Mouse (Mus musculus) hindbrain, embryonic 10.5 days (tissue): ENCODE measurements around the gene Mt3. TPM values are rescaled to one million over a fixed set of nuclear protein-coding genes. Genes with fewer than 3 reads are reported as not detected.

ENCODE experiments used
- DNase-seq: peaks from one replicate; pipeline ENCODE4 v3.0.0-alpha.2; 2017; ENCODE audit warnings: low spot score
- H3K27ac ChIP-seq: fragments of 300-500 bp; sonication (generic); 2 replicates; pipeline ENCODE4 v1.5.1; 2016; ENCODE audit warnings: mild to moderate bottlenecking, moderate library complexity
- H3K27me3 ChIP-seq: fragments of 300-500 bp; sonication (generic); 2 replicates; pipeline ENCODE4 v1.6.1; 2016; ENCODE audit warnings: mild to moderate bottlenecking; ENCODE audit not compliant: poor library complexity, insufficient read depth, severe bottlenecking
- H3K36me3 ChIP-seq: fragments of 300-500 bp; sonication (generic); 2 replicates; pipeline ENCODE4 v1.6.1; 2016; ENCODE audit warnings: mild to moderate bottlenecking, moderate library complexity
- H3K4me1 ChIP-seq: fragments of 300-500 bp; sonication (generic); replicated peaks from 2 replicates; pipeline ENCODE4 v1.6.1; 2016; ENCODE audit warnings: mild to moderate bottlenecking
- H3K4me3 ChIP-seq: fragments of 300-500 bp; sonication (generic); 2 replicates; pipeline ENCODE4 v1.5.1; 2016; ENCODE audit warnings: mild to moderate bottlenecking, moderate library complexity
- H3K9me3 ChIP-seq: fragments of 300-500 bp; sonication (generic); 2 replicates; pipeline ENCODE4 v1.6.1; 2016; ENCODE audit warnings: mild to moderate bottlenecking, moderate library complexity
- WGBS: fragments of 180-500 bp; shearing (Covaris S2); methylation state at CpG from one replicate; pipeline ENCODE4 v1.1.7; 2016; 5-methylcytosine and 5-hydroxymethylcytosine counted together
- polyA plus RNA-seq: library from polyadenylated mRNA; unstranded; fragments of >200 nt; fragmentation: Nextera tagmentation; extraction: Ambion mirVana; gene quantifications from 2 replicates; pipeline ENCODE4 v1.2.1, GENCODE M21; 2016

Gene Mt3
- polyA plus RNA-seq, 1 experiment from 2014 or later: 13.2 TPM

- no peaks in the 10 kb centered on the region for H3K36me3 ChIP-seq
- WGBS: 73% methylated on average over 1 of the region's 1 CpGs
- peaks cover 36% of the 10 kb centered on the region for H3K4me1 ChIP-seq
- peaks cover 100% of the 10 kb centered on the region for H3K27me3 ChIP-seq
- no peaks in the 10 kb centered on the region for H3K9me3 ChIP-seq
- no peak for DNase-seq
- peak overlapping the region; percentile 58; the same call in 1 of the 2 replicates for H3K4me3 ChIP-seq
- H3K27ac ChIP-seq: no peak overlapping the region
Observed at GRCm38 (mm10) chr8:94180561-94180908, 28.1 kb downstream of the Mt3 start.

- peaks cover 49% of the 10 kb centered on the region for H3K4me1 ChIP-seq
- no peaks in the 10 kb centered on the region for H3K36me3 ChIP-seq
- H3K9me3 ChIP-seq: no peaks in the 10 kb centered on the region
- DNase-seq: no peak
- H3K27ac ChIP-seq: no peak overlapping the region
- peaks cover 100% of the 10 kb centered on the region for H3K27me3 ChIP-seq
- WGBS: 67% methylated on average over 13 of the region's 13 CpGs
- H3K4me3 ChIP-seq: peak overlapping the region; percentile 32
Observed at GRCm38 (mm10) chr8:94182055-94182929, 29.9 kb downstream of the Mt3 start.

- H3K27me3 ChIP-seq: peaks cover 100% of the 10 kb centered on the region
- peaks cover 56% of the 10 kb centered on the region for H3K4me1 ChIP-seq
- H3K9me3 ChIP-seq: no peaks in the 10 kb centered on the region
- H3K4me3 ChIP-seq: peak overlapping the region; percentile 32
- WGBS: under 1% methylated on average over 16 of the region's 16 CpGs
- H3K36me3 ChIP-seq: no peaks in the 10 kb centered on the region
- no peak overlapping the region for H3K27ac ChIP-seq
- peak; percentile 68 for DNase-seq
Observed at GRCm38 (mm10) chr8:94183117-94183516, 30.7 kb downstream of the Mt3 start.

- Histone ChIP-seq H3K36me3 (no peaks in the 10 kb centered on the region), H3K4me1 (peaks cover 50% of the 10 kb centered on the region), H3K27me3 (peaks cover 91% of the 10 kb centered on the region), H3K9me3 (no peaks in the 10 kb centered on the region), H3K27ac (peak overlapping the region; percentile 35; the same call in 1 of the 2 replicates), H3K4me3 (no peak overlapping the region)
- 19% methylated on average over 12 of the region's 12 CpGs for WGBS
- no peak for DNase-seq
Observed at GRCm38 (mm10) chr8:94184357-94184843, 32.0 kb downstream of the Mt3 start.

GRCm38 (mm10) chr8:94185791-94186190, 33.4 kb downstream of the Mt3 start:
- WGBS: 72% methylated on average over 6 of the region's 6 CpGs
- Histone ChIP-seq H3K4me1 (peaks cover 48% of the 10 kb centered on the region), H3K27me3 (peaks cover 85% of the 10 kb centered on the region), H3K27ac (no peak overlapping the region), H3K9me3 (no peaks in the 10 kb centered on the region), H3K4me3 (no peak overlapping the region), H3K36me3 (no peaks in the 10 kb centered on the region)
- no peak for DNase-seq

- peak overlapping the region; percentile 59 for H3K27ac ChIP-seq
- H3K27me3 ChIP-seq: peaks cover 78% of the 10 kb centered on the region
- no peaks in the 10 kb centered on the region for H3K9me3 ChIP-seq
- H3K4me1 ChIP-seq: peaks cover 55% of the 10 kb centered on the region
- no peaks in the 10 kb centered on the region for H3K36me3 ChIP-seq
- DNase-seq: peak; percentile 69
- WGBS: 3% methylated on average over 17 of the region's 17 CpGs
- peak overlapping the region; percentile 26 for H3K4me3 ChIP-seq
Observed at GRCm38 (mm10) chr8:94186542-94186941, 34.1 kb downstream of the Mt3 start.

- WGBS: 30% methylated on average over 21 of the region's 21 CpGs
- H3K36me3 ChIP-seq: no peaks in the 10 kb centered on the region
- no peaks in the 10 kb centered on the region for H3K9me3 ChIP-seq
- H3K4me1 ChIP-seq: peaks cover 55% of the 10 kb centered on the region
- H3K27ac ChIP-seq: peak overlapping the region; percentile 59
- peak; percentile 37 for DNase-seq
- H3K27me3 ChIP-seq: peaks cover 69% of the 10 kb centered on the region
- H3K4me3 ChIP-seq: peak overlapping the region; percentile 22; the same call in 1 of the 2 replicates
Observed at GRCm38 (mm10) chr8:94187290-94188002, 35.0 kb downstream of the Mt3 start.

GRCm38 (mm10) chr8:94189275-94190031, 37.0 kb downstream of the Mt3 start:
- DNase-seq: no peak
- peaks cover 49% of the 10 kb centered on the region for H3K27me3 ChIP-seq

GRCm38 (mm10) chr8:94191101-94191691, 38.8 kb downstream of the Mt3 start:
- H3K36me3 ChIP-seq: no peaks in the 10 kb centered on the region
- H3K4me3 ChIP-seq: peak overlapping the region; percentile 45
- whole genome bisulfite sequencing: 21% methylated on average over 21 of the region's 21 CpGs
- H3K27ac ChIP-seq: peak overlapping the region; percentile 45; the same call in 1 of the 2 replicates
- no peaks in the 10 kb centered on the region for H3K9me3 ChIP-seq
- H3K27me3 ChIP-seq: peaks cover 31% of the 10 kb centered on the region
- peaks cover 34% of the 10 kb centered on the region for H3K4me1 ChIP-seq
- peak; percentile 53 for DNase-seq

More at GRCm38 (mm10) chr8:94189275-94190031, 37.0 kb downstream of the Mt3 start:
- Histone ChIP-seq H3K27ac (no peak overlapping the region), H3K9me3 (no peaks in the 10 kb centered on the region), H3K36me3 (no peaks in the 10 kb centered on the region), H3K4me1 (peaks cover 37% of the 10 kb centered on the region), H3K4me3 (no peak overlapping the region)
- 63% methylated on average over 13 of the region's 13 CpGs for WGBS

- no peak overlapping the region for H3K4me3 ChIP-seq
- no peaks in the 10 kb centered on the region for H3K36me3 ChIP-seq
- peaks cover 17% of the 10 kb centered on the region for H3K4me1 ChIP-seq
- WGBS: 75% methylated on average over 1 of the region's 1 CpGs
- peaks cover 14% of the 10 kb centered on the region for H3K27me3 ChIP-seq
- no peak for DNase-seq
- no peaks in the 10 kb centered on the region for H3K9me3 ChIP-seq
- no peak overlapping the region for H3K27ac ChIP-seq
Observed at GRCm38 (mm10) chr8:94192926-94193325, 40.5 kb downstream of the Mt3 start.

- Histone ChIP-seq H3K27ac (no peak overlapping the region), H3K36me3 (no peaks in the 10 kb centered on the region), H3K4me3 (no peak overlapping the region), H3K4me1 (peaks cover 11% of the 10 kb centered on the region), H3K9me3 (no peaks in the 10 kb centered on the region), H3K27me3 (0 out of 2 replicates have a peak, but pooled peaks cover 8% of the 10 kb centered on the region)
- DNase-seq: no peak
- 92% methylated on average over 7 of the region's 7 CpGs for whole genome bisulfite sequencing
Observed at GRCm38 (mm10) chr8:94194591-94195223, 42.3 kb downstream of the Mt3 start.
